Mouse (Mus musculus) thymus, postnatal 4 days (tissue): ENCODE measurements around the gene Prkg1.
"Not testable (repeated sequence)": the region's sequence is repeated elsewhere in the genome, so short reads cannot be mapped to it uniquely, and the experiment has no call there.

ENCODE experiments used
- DNase-seq: peaks from one replicate; pipeline ENCODE4 v3.0.0; 2021

Prkg1 gene

GRCm38 (mm10) chr19:30553740-30554139, 1211.1 kb downstream of the Prkg1 start:
- DNase-seq, result no peak

GRCm38 (mm10) chr19:30552260-30552659, 1212.6 kb downstream of the Prkg1 start:
- peak; percentile 8 for DNase-seq

GRCm38 (mm10) chr19:30549854-30550647, 1214.8 kb downstream of the Prkg1 start:
- no peak for DNase-seq

- peak; percentile 26 for DNase-seq
These were observed 1215.6 kb downstream of the Prkg1 start, which contains the start of gene Dkk1 for GRCm38 (mm10) chr19:30549044-30549853. Gene Dkk1, minus strand, starts transcription at chr19:30549665.

GRCm38 (mm10) chr19:30548411-30549043, 1216.3 kb downstream of the Prkg1 start:
- peak; percentile 23 for DNase-seq

- not testable (repeated sequence) for DNase-seq
These were observed 1225.4 kb downstream of the Prkg1 start for GRCm38 (mm10) chr19:30539365-30539941.

GRCm38 (mm10) chr19:30516771-30517170, 1248.1 kb downstream of the Prkg1 start:
- DNase-seq, result no peak
